Mouse (Mus musculus) heart, embryonic 12.5 days (tissue): ENCODE results near the gene Efcab2. TPM values are rescaled to one million over a fixed set of nuclear protein-coding genes. Genes with fewer than 3 reads are reported as not detected.

Experiments
- ATAC-seq: fragments of 200-750 bp; cut with Nextera tagmentation; 2 replicates; pipeline ENCODE4 v1.8.0; 2017; ENCODE audit warnings: moderate TSS enrichment, moderate library complexity; ENCODE audit not compliant: insufficient number of reproducible peaks, low FRiP score
- H3K27ac ChIP-seq: fragments of 300-500 bp; sonication (generic); 2 replicates; pipeline ENCODE4 v1.5.1; 2016; ENCODE audit warnings: mild to moderate bottlenecking, moderate library complexity; ENCODE audit not compliant: poor library complexity, severe bottlenecking
- H3K27me3 ChIP-seq: fragments of 300-500 bp; sonication (generic); replicated peaks from 2 replicates; pipeline ENCODE4 v1.6.1; 2016; ENCODE audit warnings: mild to moderate bottlenecking, moderate library complexity
- H3K36me3 ChIP-seq: fragments of 300-500 bp; sonication (generic); 2 replicates; pipeline ENCODE4 v1.6.1; 2016; ENCODE audit warnings: mild to moderate bottlenecking, moderate library complexity
- H3K4me1 ChIP-seq: fragments of 300-500 bp; sonication (generic); replicated peaks from 2 replicates; pipeline ENCODE4 v1.6.1; 2016; ENCODE audit warnings: mild to moderate bottlenecking
- H3K4me2 ChIP-seq: fragments of 300-500 bp; sonication (generic); 2 replicates; pipeline ENCODE4 v1.6.1; 2016; ENCODE audit warnings: mild to moderate bottlenecking, moderate library complexity
- H3K4me3 ChIP-seq: fragments of 300-500 bp; sonication (generic); 2 replicates; pipeline ENCODE4 v1.5.1; 2016; ENCODE audit warnings: mild to moderate bottlenecking
- H3K9ac ChIP-seq: fragments of 300-500 bp; sonication (generic); 2 replicates; pipeline ENCODE4 v1.6.1; 2016; ENCODE audit warnings: mild to moderate bottlenecking, moderate library complexity
- H3K9me3 ChIP-seq: fragments of 300-500 bp; sonication (generic); replicated peaks from 2 replicates; pipeline ENCODE4 v1.6.1; 2016; ENCODE audit warnings: mild to moderate bottlenecking, moderate library complexity
- WGBS: fragments of 180-500 bp; shearing (Covaris S2); methylation state at CpG from one replicate; pipeline ENCODE4 v1.1.7; 2016; 5-methylcytosine and 5-hydroxymethylcytosine counted together
- polyA plus RNA-seq: library from polyadenylated mRNA; unstranded; fragments of >200 nt; fragmentation: Nextera tagmentation; extraction: Ambion mirVana; gene quantifications from 2 replicates; pipeline ENCODE4 v1.2.1, GENCODE M21; 2016

Efcab2 gene
- polyA plus RNA-seq, 1 experiment from 2014 or later = 13.5 TPM

- peak overlapping the region; percentile 44; the same call in 1 of the 2 replicates for H3K9ac ChIP-seq
- H3K4me3 ChIP-seq = no peak overlapping the region
- H3K4me1 ChIP-seq = peaks cover 14% of the 10 kb centered on the region
- H3K36me3 ChIP-seq = no peaks in the 10 kb centered on the region
- no peaks in the 10 kb centered on the region for H3K27me3 ChIP-seq
- peak overlapping the region; percentile 48 for H3K4me2 ChIP-seq
- 12% methylated on average over 6 of the region's 6 CpGs for WGBS
- H3K9me3 ChIP-seq = no peaks in the 10 kb centered on the region
- peak; percentile 84 for ATAC-seq
- H3K27ac ChIP-seq = peak overlapping the region; percentile 92
Measured at GRCm38 (mm10) chr1:178448271-178448744, 42.4 kb downstream of the Efcab2 start.

GRCm38 (mm10) chr1:178449172-178449571 is 43.3 kb downstream of the Efcab2 start:
- H3K4me3 ChIP-seq = no peak overlapping the region
- H3K9me3 ChIP-seq = no peaks in the 10 kb centered on the region
- H3K36me3 ChIP-seq = no peaks in the 10 kb centered on the region
- WGBS = 19% methylated on average over 3 of the region's 3 CpGs
- H3K27me3 ChIP-seq = no peaks in the 10 kb centered on the region
- H3K4me1 ChIP-seq = peaks cover 11% of the 10 kb centered on the region
- peak overlapping the region; percentile 92 for H3K27ac ChIP-seq
- 0 out of 2 replicates have a peak overlapping the region, but pooled peaks have one; percentile 24 for H3K4me2 ChIP-seq
- peak; percentile 76 for ATAC-seq
- H3K9ac ChIP-seq = no peak overlapping the region

GRCm38 (mm10) chr1:178449933-178450332 is 44.0 kb downstream of the Efcab2 start:
- Histone ChIP-seq H3K4me2 (no peak overlapping the region), H3K36me3 (no peaks in the 10 kb centered on the region), H3K27me3 (no peaks in the 10 kb centered on the region), H3K9ac (no peak overlapping the region), H3K27ac (no peak overlapping the region), H3K4me1 (peaks cover 9% of the 10 kb centered on the region), H3K9me3 (no peaks in the 10 kb centered on the region), H3K4me3 (no peak overlapping the region)
- WGBS = 75% methylated on average over 2 of the region's 2 CpGs
- no peak for ATAC-seq

- Histone ChIP-seq H3K4me1 (no peaks in the 10 kb centered on the region; the same call in 1 of the 2 replicates), H3K4me3 (no peak overlapping the region), H3K27ac (no peak overlapping the region), H3K27me3 (no peaks in the 10 kb centered on the region), H3K4me2 (no peak overlapping the region), H3K9ac (no peak overlapping the region), H3K36me3 (no peaks in the 10 kb centered on the region), H3K9me3 (no peaks in the 10 kb centered on the region)
- no peak for ATAC-seq
- WGBS = 91% methylated on average over 3 of the region's 3 CpGs
Measured at GRCm38 (mm10) chr1:178454125-178454524, 48.2 kb downstream of the Efcab2 start.

- H3K9me3 ChIP-seq = no peaks in the 10 kb centered on the region
Measured at GRCm38 (mm10) chr1:178455120-178455519, 49.2 kb downstream of the Efcab2 start.

GRCm38 (mm10) chr1:178458029-178458428 is 52.1 kb downstream of the Efcab2 start:
- Histone ChIP-seq H3K4me2 (no peak overlapping the region), H3K4me1 (no peaks in the 10 kb centered on the region), H3K27me3 (no peaks in the 10 kb centered on the region), H3K27ac (no peak overlapping the region), H3K9me3 (0 out of 2 replicates have a peak, but pooled peaks cover 3% of the 10 kb centered on the region), H3K4me3 (no peak overlapping the region), H3K36me3 (peaks cover 3% of the 10 kb centered on the region; the same call in 1 of the 2 replicates), H3K9ac (no peak overlapping the region)
- no peak for ATAC-seq
- 80% methylated on average over 2 of the region's 2 CpGs for WGBS

More at GRCm38 (mm10) chr1:178455120-178455519, 49.2 kb downstream of the Efcab2 start:
- Histone ChIP-seq H3K4me1 (no peaks in the 10 kb centered on the region), H3K4me3 (no peak overlapping the region), H3K27ac (no peak overlapping the region), H3K27me3 (no peaks in the 10 kb centered on the region), H3K36me3 (no peaks in the 10 kb centered on the region), H3K4me2 (no peak overlapping the region), H3K9ac (no peak overlapping the region)
- no peak for ATAC-seq
- WGBS = 24% methylated on average over 1 of the region's 1 CpGs

- Histone ChIP-seq H3K27me3 (no peaks in the 10 kb centered on the region), H3K4me1 (0 out of 2 replicates have a peak, but pooled peaks cover 3% of the 10 kb centered on the region), H3K9me3 (0 out of 2 replicates have a peak, but pooled peaks cover 3% of the 10 kb centered on the region), H3K27ac (no peak overlapping the region), H3K36me3 (peaks cover 3% of the 10 kb centered on the region; the same call in 1 of the 2 replicates), H3K4me3 (no peak overlapping the region), H3K9ac (no peak overlapping the region), H3K4me2 (no peak overlapping the region)
- ATAC-seq = peak; percentile 90
- WGBS = 3% methylated on average over 2 of the region's 2 CpGs
Measured at GRCm38 (mm10) chr1:178463712-178464111, 57.8 kb downstream of the Efcab2 start.

- whole genome bisulfite sequencing = 35% methylated on average over 4 of the region's 4 CpGs
- Histone ChIP-seq H3K36me3 (peaks cover 3% of the 10 kb centered on the region; the same call in 1 of the 2 replicates), H3K27ac (no peak overlapping the region), H3K4me1 (0 out of 2 replicates have a peak, but pooled peaks cover 3% of the 10 kb centered on the region), H3K4me2 (no peak overlapping the region), H3K4me3 (no peak overlapping the region), H3K27me3 (no peaks in the 10 kb centered on the region), H3K9me3 (0 out of 2 replicates have a peak, but pooled peaks cover 3% of the 10 kb centered on the region), H3K9ac (no peak overlapping the region)
- no peak for ATAC-seq
Measured at GRCm38 (mm10) chr1:178464140-178464539, 58.3 kb downstream of the Efcab2 start.

GRCm38 (mm10) chr1:178467594-178467993 is 61.7 kb downstream of the Efcab2 start:
- H3K4me3 ChIP-seq = no peak overlapping the region
- no peak for ATAC-seq
- H3K9me3 ChIP-seq = no peaks in the 10 kb centered on the region
- H3K27ac ChIP-seq = no peak overlapping the region
- no peaks in the 10 kb centered on the region for H3K27me3 ChIP-seq
- no peaks in the 10 kb centered on the region for H3K36me3 ChIP-seq
- H3K4me1 ChIP-seq = 0 out of 2 replicates have a peak, but pooled peaks cover 3% of the 10 kb centered on the region
- H3K9ac ChIP-seq = no peak overlapping the region
- 71% methylated on average over 6 of the region's 6 CpGs for WGBS
- no peak overlapping the region for H3K4me2 ChIP-seq

- ATAC-seq = no peak
- Histone ChIP-seq H3K36me3 (no peaks in the 10 kb centered on the region), H3K27ac (no peak overlapping the region), H3K4me3 (no peak overlapping the region), H3K27me3 (no peaks in the 10 kb centered on the region), H3K4me1 (0 out of 2 replicates have a peak, but pooled peaks cover 3% of the 10 kb centered on the region), H3K9me3 (no peaks in the 10 kb centered on the region), H3K4me2 (no peak overlapping the region), H3K9ac (no peak overlapping the region)
- 8% methylated on average over 2 of the region's 2 CpGs for WGBS
Measured at GRCm38 (mm10) chr1:178468280-178468679, 62.4 kb downstream of the Efcab2 start.

GRCm38 (mm10) chr1:178483854-178484253 is 78.0 kb downstream of the Efcab2 start:
- Histone ChIP-seq H3K4me3 (no peak overlapping the region), H3K4me1 (peaks cover 34% of the 10 kb centered on the region), H3K9me3 (no peaks in the 10 kb centered on the region), H3K9ac (no peak overlapping the region), H3K27ac (no peak overlapping the region), H3K27me3 (no peaks in the 10 kb centered on the region), H3K4me2 (no peak overlapping the region), H3K36me3 (no peaks in the 10 kb centered on the region)
- no peak for ATAC-seq
